Mouse (Mus musculus) bone marrow, adult 2 months (tissue): ENCODE results near the gene Eml2.

Experiments
- CTCF ChIP-seq: fragments of 200-500 bp; IDR thresholded peaks from 2 replicates; pipeline ENCODE4 v1.5.1; 2011; ENCODE audit warnings: low read length, control low read depth; ENCODE audit not compliant: control insufficient read depth, insufficient read depth
- POLR2A ChIP-seq: fragments of 200-500 bp; IDR thresholded peaks from 2 replicates; pipeline ENCODE4 v1.6.1; 2011; ENCODE audit warnings: low read depth, mild to moderate bottlenecking, control low read depth, low read length, borderline replicate concordance; ENCODE audit not compliant: control insufficient read depth

DNA sequence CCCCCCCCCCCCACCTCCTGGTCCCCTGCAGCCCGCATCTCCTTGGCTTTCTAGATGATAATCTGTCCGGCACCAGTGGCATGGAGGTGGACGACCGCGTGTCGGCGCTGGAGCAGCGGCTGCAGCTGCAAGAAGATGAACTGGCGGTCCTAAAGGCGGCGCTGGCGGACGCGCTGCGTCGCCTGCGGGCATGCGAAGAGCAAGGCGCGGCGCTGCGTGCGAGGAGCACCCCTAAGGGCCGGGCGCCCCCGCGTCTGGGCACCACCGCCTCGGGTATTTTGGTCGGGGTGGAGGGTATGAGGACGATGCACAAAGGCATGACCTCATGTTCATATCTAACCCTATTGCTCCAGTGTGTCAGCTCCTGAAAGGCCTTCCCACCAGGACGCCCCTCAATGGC is 3.0 kb downstream of the Eml2 start:
- TF ChIP-seq CTCF, result peak; percentile 75
- TF ChIP-seq POLR2A, result no peak
